Mouse (Mus musculus) embryonic fibroblast, embryonic 13.5 days (primary cell): ENCODE data around the gene Clta.

Experiments
- CTCF ChIP-seq: IDR thresholded peaks from 2 replicates; pipeline ENCODE4 v1.5.1; 2011; ENCODE audit warnings: mild to moderate bottlenecking, control low read depth, low read length, moderate library complexity, borderline replicate concordance; ENCODE audit not compliant: insufficient read depth
- POLR2A ChIP-seq: IDR thresholded peaks from 2 replicates; pipeline ENCODE4 v1.6.1; 2011; ENCODE audit warnings: low read depth, mild to moderate bottlenecking, control low read depth, low read length, moderate library complexity

DNA sequence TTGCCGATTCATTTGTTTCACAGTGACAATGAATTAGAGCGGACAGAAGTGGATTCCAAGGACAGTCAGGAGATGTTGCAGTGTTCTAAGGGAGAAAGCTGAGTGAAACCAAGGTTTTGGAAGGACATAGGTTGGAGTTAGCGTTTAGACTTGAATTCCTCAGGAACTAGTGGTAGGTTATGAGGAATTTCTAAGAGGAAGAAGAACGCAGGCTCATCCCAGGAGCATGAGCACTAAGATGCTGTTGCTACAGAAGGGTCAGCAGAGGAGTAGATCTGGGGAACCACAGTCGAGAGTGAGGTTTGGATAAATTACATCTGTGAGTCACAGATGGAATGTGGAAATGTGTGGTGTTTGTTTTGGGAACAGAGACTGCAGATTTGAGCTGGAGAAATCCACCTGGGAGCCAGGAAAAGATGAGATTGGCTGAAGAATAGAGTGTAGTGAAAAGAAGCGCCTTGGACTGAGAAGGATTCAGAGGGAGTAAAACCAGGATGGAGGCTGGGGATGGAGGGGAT, 28.0 kb upstream of the Clta start:
- TF ChIP-seq CTCF (no peak), POLR2A (no peak)
